Mouse (Mus musculus): Measurements from ENCODE around the gene Cxxc4. TPM values are rescaled to one million over a fixed set of nuclear protein-coding genes. Genes with fewer than 3 reads are reported as not detected.

Gene Cxxc4
- polyA plus RNA-seq, 1 experiment from 2014 or later, result 4.3 TPM

- ATAC-seq (ENCODE audit: insufficient number of reproducible peaks, low FRiP score), result no peak
These were observed 22.4 kb downstream of the Cxxc4 start for GRCm38 (mm10) chr3:134258715-134259114.

GRCm38 (mm10) chr3:134259300-134259699 lies 23.0 kb downstream of the Cxxc4 start:
- Histone ChIP-seq H3K4me1 (replicated peaks) (0 out of 2 replicates have a peak, but pooled peaks cover 1% of the 10 kb centered on the region), H3K9ac (no peak overlapping the region), H3K4me3 (no peak overlapping the region), H3K27me3 (replicated peaks) (no peaks in the 10 kb centered on the region), H3K27ac (ENCODE audit: poor library complexity, severe bottlenecking) (no peak overlapping the region), H3K9me3 (replicated peaks) (no peaks in the 10 kb centered on the region), H3K4me2 (no peak overlapping the region), H3K36me3 (no peaks in the 10 kb centered on the region)
- ATAC-seq (ENCODE audit: insufficient number of reproducible peaks, low FRiP score), result no peak
- 78% methylated on average over 3 of the region's 3 CpGs for WGBS

More at GRCm38 (mm10) chr3:134258715-134259114, 22.4 kb downstream of the Cxxc4 start:
- H3K9ac ChIP-seq, result no peak overlapping the region
- H3K9me3 ChIP-seq (replicated peaks), result no peaks in the 10 kb centered on the region
- no peaks in the 10 kb centered on the region for H3K36me3 ChIP-seq
- H3K4me1 ChIP-seq (replicated peaks), result peaks cover 5% of the 10 kb centered on the region
- H3K27me3 ChIP-seq (replicated peaks), result no peaks in the 10 kb centered on the region
- H3K27ac ChIP-seq (ENCODE audit: poor library complexity, severe bottlenecking), result no peak overlapping the region
- WGBS, result 75% methylated on average over 5 of the region's 5 CpGs
- no peak overlapping the region for H3K4me2 ChIP-seq
- no peak overlapping the region for H3K4me3 ChIP-seq

DNA sequence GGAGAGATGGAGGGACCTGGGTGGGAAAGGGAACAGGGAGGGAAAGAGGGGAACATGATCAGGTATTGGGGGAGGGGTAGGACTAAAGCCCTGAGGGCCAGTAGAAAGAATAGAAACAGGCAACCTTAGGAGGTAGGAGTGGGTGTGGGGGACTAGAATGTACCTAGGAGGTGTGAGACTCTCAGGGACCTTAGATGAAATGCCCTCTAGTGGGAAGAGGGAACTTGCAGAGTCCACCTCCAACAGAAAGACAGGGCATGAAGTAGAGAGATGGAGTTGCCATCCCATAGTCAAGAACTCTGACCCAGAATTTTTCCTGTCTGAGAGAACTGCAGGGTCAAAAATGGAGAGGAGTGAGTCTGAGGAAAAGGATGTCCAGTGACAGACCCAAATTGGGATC lies 43.4 kb downstream of the Cxxc4 start:
- Histone ChIP-seq H3K9ac (no peak overlapping the region), H3K4me2 (no peak overlapping the region), H3K4me3 (no peak overlapping the region), H3K27ac (ENCODE audit: poor library complexity, severe bottlenecking) (no peak overlapping the region), H3K4me1 (replicated peaks) (peaks cover 3% of the 10 kb centered on the region), H3K27me3 (replicated peaks) (no peaks in the 10 kb centered on the region), H3K36me3 (no peaks in the 10 kb centered on the region), H3K9me3 (replicated peaks) (no peaks in the 10 kb centered on the region)
- no peak for ATAC-seq (ENCODE audit: insufficient number of reproducible peaks, low FRiP score)

GRCm38 (mm10) chr3:134281527-134282370 lies 45.5 kb downstream of the Cxxc4 start:
- Histone ChIP-seq H3K36me3 (no peaks in the 10 kb centered on the region), H3K9me3 (replicated peaks) (no peaks in the 10 kb centered on the region), H3K27ac (ENCODE audit: poor library complexity, severe bottlenecking) (no peak overlapping the region), H3K9ac (no peak overlapping the region), H3K4me1 (replicated peaks) (peaks cover 3% of the 10 kb centered on the region), H3K4me3 (peak overlapping the region; percentile 1; the same call in 1 of the 2 replicates), H3K27me3 (replicated peaks) (no peaks in the 10 kb centered on the region), H3K4me2 (peak overlapping the region; percentile 40)
- no peak for ATAC-seq (ENCODE audit: insufficient number of reproducible peaks, low FRiP score)
- 24% methylated on average over 14 of the region's 14 CpGs for WGBS

- Histone ChIP-seq H3K4me3 (no peak overlapping the region), H3K36me3 (no peaks in the 10 kb centered on the region), H3K27ac (ENCODE audit: poor library complexity, severe bottlenecking) (no peak overlapping the region), H3K9ac (no peak overlapping the region), H3K4me2 (no peak overlapping the region), H3K9me3 (replicated peaks) (no peaks in the 10 kb centered on the region), H3K27me3 (replicated peaks) (no peaks in the 10 kb centered on the region), H3K4me1 (replicated peaks) (no peaks in the 10 kb centered on the region)
- no peak for ATAC-seq (ENCODE audit: insufficient number of reproducible peaks, low FRiP score)
- 72% methylated on average over 6 of the region's 6 CpGs for WGBS
These were observed 58.9 kb downstream of the Cxxc4 start for GRCm38 (mm10) chr3:134295217-134295616.

DNA sequence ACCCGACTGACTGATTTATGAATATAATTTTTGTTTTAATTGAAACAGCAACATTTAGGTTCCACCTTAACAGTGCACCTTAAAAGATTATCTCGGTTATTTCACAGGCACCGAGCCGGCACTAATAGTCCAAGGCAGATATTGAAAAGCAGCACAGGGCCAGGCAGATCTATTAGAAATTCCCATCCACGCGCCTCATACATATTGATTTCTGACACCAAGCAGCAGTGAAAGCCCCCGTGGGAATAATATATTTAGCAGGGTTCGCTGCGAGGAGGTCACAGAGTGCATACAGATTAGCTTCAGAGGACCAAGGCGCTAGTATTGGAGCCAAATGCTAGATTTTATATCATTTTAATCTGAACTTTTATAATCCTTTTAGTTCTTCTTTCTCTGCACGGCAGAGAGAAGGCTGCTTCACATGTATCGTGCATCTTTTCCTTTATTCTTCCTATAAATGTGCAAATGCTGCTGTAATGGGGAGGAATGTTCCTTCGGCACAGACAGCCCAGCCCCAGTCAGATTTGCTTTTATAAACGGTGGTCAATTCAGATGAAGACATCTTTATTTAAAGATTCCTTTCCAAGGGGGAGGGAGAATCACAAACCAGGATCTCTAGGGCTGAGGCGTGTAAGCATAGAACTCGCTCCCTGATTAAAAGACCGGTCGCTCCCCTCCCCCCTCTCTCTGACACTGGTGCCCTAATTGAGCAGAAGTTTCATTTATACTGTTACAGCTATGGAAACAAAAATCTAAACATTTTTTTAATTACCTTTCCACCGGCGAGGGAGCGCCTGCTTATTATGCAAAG lies 66.6 kb downstream of the Cxxc4 start:
- H3K9me3 ChIP-seq (replicated peaks), result no peaks in the 10 kb centered on the region
- ATAC-seq (ENCODE audit: insufficient number of reproducible peaks, low FRiP score), result no peak
- no peak overlapping the region for H3K27ac ChIP-seq (ENCODE audit: poor library complexity, severe bottlenecking)
- peak overlapping the region; percentile 47 for H3K4me3 ChIP-seq
- peak overlapping the region; percentile 67 for H3K9ac ChIP-seq
- peaks cover 12% of the 10 kb centered on the region; the same call in 1 of the 2 replicates for H3K4me1 ChIP-seq (replicated peaks)
- H3K36me3 ChIP-seq, result no peaks in the 10 kb centered on the region
- WGBS, result 26% methylated on average over 21 of the region's 21 CpGs
- peak overlapping the region; percentile 78 for H3K4me2 ChIP-seq
- no peaks in the 10 kb centered on the region for H3K27me3 ChIP-seq (replicated peaks)

- Histone ChIP-seq H3K36me3 (no peaks in the 10 kb centered on the region), H3K4me3 (peak overlapping the region; percentile 47), H3K4me2 (peak overlapping the region; percentile 78), H3K9me3 (replicated peaks) (no peaks in the 10 kb centered on the region), H3K27ac (ENCODE audit: poor library complexity, severe bottlenecking) (no peak overlapping the region), H3K27me3 (replicated peaks) (no peaks in the 10 kb centered on the region), H3K4me1 (replicated peaks) (peaks cover 12% of the 10 kb centered on the region; the same call in 1 of the 2 replicates), H3K9ac (no peak overlapping the region)
- ATAC-seq (ENCODE audit: insufficient number of reproducible peaks, low FRiP score), result no peak
- 36% methylated on average over 3 of the region's 3 CpGs for WGBS
These were observed 67.2 kb downstream of the Cxxc4 start for GRCm38 (mm10) chr3:134303492-134303808.

DNA sequence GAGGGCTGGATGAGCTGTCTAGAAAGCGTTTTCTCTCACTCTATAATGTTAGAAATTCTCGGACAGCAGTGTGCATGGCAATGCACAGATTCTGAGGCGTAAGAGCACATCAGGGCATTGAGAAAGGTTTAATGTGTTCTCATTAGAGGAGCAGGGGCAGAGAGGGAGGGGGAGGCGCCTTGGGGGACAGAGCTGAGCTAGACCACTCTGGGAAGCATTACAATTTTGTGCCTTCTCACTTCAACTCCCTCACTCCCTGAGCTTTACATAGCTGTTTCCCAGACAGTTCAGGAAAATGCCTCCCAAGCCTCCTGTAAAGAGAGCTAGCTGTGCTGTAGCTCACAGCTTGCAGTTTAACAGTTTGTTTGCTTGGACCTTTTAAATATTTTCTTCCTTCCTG lies 70.2 kb downstream of the Cxxc4 start:
- ATAC-seq (ENCODE audit: insufficient number of reproducible peaks, low FRiP score), result no peak
- 40% methylated on average over 4 of the region's 4 CpGs for WGBS
- no peak overlapping the region for H3K4me3 ChIP-seq
- H3K4me1 ChIP-seq (replicated peaks), result peaks cover 12% of the 10 kb centered on the region; the same call in 1 of the 2 replicates
- H3K27me3 ChIP-seq (replicated peaks), result no peaks in the 10 kb centered on the region
- H3K9me3 ChIP-seq (replicated peaks), result no peaks in the 10 kb centered on the region
- no peak overlapping the region for H3K9ac ChIP-seq
- H3K36me3 ChIP-seq, result no peaks in the 10 kb centered on the region
- H3K4me2 ChIP-seq, result no peak overlapping the region
- no peak overlapping the region for H3K27ac ChIP-seq (ENCODE audit: poor library complexity, severe bottlenecking)

GRCm38 (mm10) chr3:134307801-134308200 lies 71.5 kb downstream of the Cxxc4 start:
- H3K9me3 ChIP-seq (replicated peaks), result no peaks in the 10 kb centered on the region
- no peak overlapping the region for H3K9ac ChIP-seq
- peaks cover 12% of the 10 kb centered on the region; the same call in 1 of the 2 replicates for H3K4me1 ChIP-seq (replicated peaks)
- no peak for ATAC-seq (ENCODE audit: insufficient number of reproducible peaks, low FRiP score)
- no peaks in the 10 kb centered on the region for H3K27me3 ChIP-seq (replicated peaks)
- no peak overlapping the region for H3K4me2 ChIP-seq
- H3K36me3 ChIP-seq, result no peaks in the 10 kb centered on the region
- no peak overlapping the region for H3K4me3 ChIP-seq
- no peak overlapping the region for H3K27ac ChIP-seq (ENCODE audit: poor library complexity, severe bottlenecking)
